Mouse (Mus musculus) bone marrow macrophage, adult 2 months (primary cell): ENCODE data around the gene Gm20767. TPM values are rescaled to one million over a fixed set of nuclear protein-coding genes. Genes with fewer than 3 reads are reported as not detected.

ENCODE experiments used
- polyA plus RNA-seq: library from polyadenylated mRNA; stranded (reverse); fragments of >200 nt; gene quantifications from 2 replicates; pipeline ENCODE4 v1.2.4, GENCODE M21; 2012; ENCODE audit not compliant: missing spikeins, insufficient read depth, insufficient read length

Gm20767 gene
- polyA plus RNA-seq, 1 experiment = not detected

Other genes with a start within 250 kb of the Gm20767 start
- not detected in 2 replicates for gene Tcstv1, start 245.5 kb upstream of the Gm20767 start, polyA plus RNA-seq
- gene Gm21761, start 211.0 kb upstream of the Gm20767 start, polyA plus RNA-seq = not detected in 2 replicates
- gene B020031M17Rik, start 189.4 kb upstream of the Gm20767 start, polyA plus RNA-seq = not detected in 2 replicates
- not detected in 2 replicates for gene Gm36079, start 113.2 kb upstream of the Gm20767 start, polyA plus RNA-seq
- 217 and 233 TPM in 2 replicates for gene Gm21188, start 88.1 kb upstream of the Gm20767 start, polyA plus RNA-seq
- not detected in 2 replicates for gene Gm21818, start 32.2 kb downstream of the Gm20767 start, polyA plus RNA-seq
- gene Gm21762, start 75.7 kb downstream of the Gm20767 start, polyA plus RNA-seq = not detected in 2 replicates
- gene Gm21731, start 98.9 kb downstream of the Gm20767 start, polyA plus RNA-seq = not detected in 2 replicates
- not detected in 2 replicates for gene AF067061, start 122.9 kb downstream of the Gm20767 start, polyA plus RNA-seq
- gene BC147527, start 160.1 kb downstream of the Gm20767 start, polyA plus RNA-seq = 7.6 and 8.4 TPM in 2 replicates
- gene Tcstv3, start 176.6 kb downstream of the Gm20767 start, polyA plus RNA-seq = not detected in 2 replicates